Mouse (Mus musculus): ENCODE measurements around the gene Gata2.

Gata2 gene

GRCm38 (mm10) chr6:88210182-88210581, 16.5 kb downstream of the Gata2 start:
- DNase-seq, result no peak

DNA sequence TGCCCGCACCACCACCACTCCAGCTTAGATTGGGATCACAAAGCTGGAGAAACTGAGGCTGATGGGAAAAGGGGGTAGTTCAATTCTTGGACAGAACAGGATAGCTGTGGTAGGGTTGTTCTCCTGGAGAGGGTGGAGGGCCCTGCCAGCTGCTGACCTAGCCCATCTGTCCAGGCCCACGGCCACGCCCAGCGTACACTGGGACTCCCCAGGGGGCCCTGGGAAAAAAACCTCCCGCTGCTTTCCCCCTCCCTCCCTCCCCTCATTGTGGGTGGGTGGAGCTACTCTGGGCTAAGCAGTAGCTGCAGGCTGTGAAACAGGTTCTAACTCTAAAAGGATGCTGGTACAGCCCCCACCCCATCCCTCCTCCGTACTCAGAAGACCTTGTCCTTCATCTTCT, 22.1 kb downstream of the Gata2 start:
- DNase-seq, result no peak

DNA sequence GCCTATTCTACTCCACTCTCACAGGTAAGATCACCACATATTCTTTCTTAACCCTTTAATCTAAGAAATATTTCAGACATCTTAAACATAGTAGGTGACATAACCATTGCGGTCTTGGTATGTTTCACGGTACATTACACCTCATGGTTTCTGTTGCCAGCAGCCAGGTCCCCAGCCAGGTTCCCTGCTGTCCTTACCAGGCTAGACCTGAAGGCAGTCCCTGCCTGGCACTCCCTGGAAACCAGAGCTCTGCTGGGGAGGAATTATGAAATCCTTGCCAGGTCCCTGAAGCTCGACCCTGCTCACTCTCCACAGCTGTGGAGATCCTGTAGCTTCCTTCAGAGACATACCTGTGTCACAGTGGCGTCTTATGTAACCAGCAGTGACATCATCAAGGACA, 22.5 kb downstream of the Gata2 start:
- no peak for DNase-seq

DNA sequence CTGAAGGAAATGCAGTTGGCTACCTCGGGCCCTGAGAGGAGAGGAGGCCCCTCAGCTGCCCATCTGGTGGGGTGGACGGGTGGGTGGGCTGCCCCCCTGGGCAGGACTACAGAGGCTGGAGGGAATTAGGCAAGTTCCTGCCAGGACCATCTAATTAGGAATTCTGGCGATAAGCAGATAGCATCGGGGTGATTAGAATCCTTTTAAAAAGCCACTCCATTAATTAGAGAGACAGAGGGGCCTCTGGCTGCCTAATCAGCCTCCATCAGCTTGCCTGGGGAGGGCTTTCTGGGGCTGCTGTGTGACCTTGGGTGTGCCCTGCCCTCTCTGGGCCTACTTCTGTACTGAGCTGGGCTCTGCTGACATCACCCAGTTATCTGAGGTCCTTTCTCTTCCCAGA, 25.4 kb downstream of the Gata2 start:
- no peak for DNase-seq

DNA sequence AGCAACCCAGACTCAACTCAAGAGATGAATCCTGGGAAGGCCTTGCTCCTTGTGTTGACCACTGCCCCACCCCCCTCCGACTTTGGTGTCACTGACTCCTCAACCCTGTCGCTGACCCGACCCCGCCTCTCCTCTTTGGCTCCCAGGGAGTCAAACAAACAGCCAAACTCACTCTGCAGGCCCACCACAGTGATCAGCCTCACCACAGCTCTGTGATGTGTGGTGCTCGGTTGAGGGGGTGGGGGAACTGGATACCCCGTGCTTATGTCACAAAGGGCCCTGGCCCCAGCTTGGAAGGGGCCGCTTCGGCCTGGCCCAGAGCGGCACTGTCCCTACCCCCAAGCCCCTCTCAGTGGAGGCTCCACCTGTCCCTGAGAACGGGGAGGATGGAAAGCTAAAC, 28.3 kb downstream of the Gata2 start, which contains the start of gene Dnajb8:
TSS of gene Dnajb8 (plus strand) at position 301 of the 400 bp plus-strand sequence.
- no peak for DNase-seq

- DNase-seq, result no peak
Measured at GRCm38 (mm10) chr6:88226570-88226994, 32.9 kb downstream of the Gata2 start.

- DNase-seq, result no peak
Measured at GRCm38 (mm10) chr6:88227537-88227936, 33.8 kb downstream of the Gata2 start.

- DNase-seq, result no peak
Measured at GRCm38 (mm10) chr6:88229221-88229620, 35.5 kb downstream of the Gata2 start.

GRCm38 (mm10) chr6:88231821-88232220, 38.1 kb downstream of the Gata2 start:
- DNase-seq, result no peak

DNA sequence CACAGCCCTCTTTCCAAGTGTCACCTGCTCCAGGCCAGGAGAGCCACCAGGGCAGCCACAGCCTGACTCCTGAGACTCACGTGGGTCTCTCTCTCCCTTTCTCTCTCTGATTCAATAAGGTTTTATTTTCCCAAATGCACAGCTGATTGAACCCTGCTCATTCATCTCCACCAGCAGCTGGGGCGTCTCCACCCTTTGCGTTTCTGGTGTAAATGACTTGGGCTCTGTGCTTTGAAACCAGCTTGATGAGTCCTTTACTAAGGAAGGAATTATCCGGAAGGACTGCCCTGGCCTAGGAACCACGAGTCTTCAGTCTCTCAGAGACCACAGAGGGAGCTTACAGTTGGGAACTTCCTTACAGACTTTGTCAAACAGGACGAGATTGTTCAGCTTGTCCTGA, 38.5 kb downstream of the Gata2 start:
- no peak for DNase-seq

GRCm38 (mm10) chr6:88233996-88234395, 40.3 kb downstream of the Gata2 start:
- DNase-seq, result no peak

DNA sequence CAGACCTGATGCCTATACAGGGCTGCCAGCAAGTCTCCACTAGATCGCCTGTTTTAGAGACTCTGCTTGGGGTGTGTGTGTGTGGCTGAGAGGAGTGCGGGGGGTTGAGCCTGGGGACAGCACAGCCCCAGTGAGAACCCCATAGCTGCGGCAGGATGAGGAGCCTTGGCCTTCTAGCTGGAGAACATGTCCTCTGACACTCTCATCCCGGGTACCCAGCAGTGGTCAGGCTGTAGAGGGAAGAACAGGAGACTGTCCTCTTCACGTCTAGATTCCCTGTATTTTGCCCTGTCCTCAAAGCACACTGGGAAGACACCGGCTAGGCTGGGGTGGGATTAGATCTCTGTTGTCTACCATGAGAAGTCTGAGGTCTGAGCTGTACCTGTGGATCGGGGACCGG, 41.8 kb downstream of the Gata2 start:
- DNase-seq, result no peak

DNA sequence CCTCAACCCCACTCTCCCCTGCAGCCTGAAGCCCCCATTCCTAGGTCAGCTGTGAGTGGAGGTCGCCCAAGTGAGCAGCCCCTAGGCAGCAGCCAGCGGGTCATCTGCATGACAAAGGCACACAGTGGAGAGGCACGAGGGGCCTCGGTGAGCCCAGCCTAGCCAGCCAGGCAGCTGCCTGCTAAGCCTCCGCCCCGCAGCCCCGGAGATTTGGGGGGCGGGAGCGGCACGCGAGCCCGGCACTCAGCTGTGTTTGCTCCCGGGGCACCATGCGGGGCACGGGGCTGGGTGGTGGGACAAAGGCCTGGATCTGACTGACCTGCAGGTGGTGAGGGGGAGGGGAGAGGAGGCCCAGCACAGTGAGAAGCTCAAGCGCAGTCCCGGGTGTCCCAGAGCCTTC, 42.3 kb downstream of the Gata2 start:
- no peak for DNase-seq

DNA sequence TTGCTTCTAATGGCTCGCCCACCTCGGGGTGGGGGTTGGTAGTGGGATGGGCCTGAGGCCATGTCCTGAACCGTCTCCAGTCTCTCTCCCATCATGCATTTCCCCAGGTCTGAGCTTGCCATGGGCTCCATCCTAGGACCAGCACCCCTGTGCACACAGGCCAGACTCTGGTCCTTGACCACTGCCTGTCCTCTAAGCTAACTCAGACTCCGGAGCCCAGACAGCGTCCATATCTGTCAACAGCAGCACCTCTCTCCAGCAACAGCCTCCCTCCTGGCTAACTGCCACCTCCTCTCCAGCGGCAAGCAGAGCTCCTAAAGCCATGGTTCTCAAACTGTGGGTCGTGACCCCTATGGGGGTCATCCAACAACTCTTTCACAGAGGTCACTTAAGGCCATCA, 42.8 kb downstream of the Gata2 start:
- no peak for DNase-seq

DNA sequence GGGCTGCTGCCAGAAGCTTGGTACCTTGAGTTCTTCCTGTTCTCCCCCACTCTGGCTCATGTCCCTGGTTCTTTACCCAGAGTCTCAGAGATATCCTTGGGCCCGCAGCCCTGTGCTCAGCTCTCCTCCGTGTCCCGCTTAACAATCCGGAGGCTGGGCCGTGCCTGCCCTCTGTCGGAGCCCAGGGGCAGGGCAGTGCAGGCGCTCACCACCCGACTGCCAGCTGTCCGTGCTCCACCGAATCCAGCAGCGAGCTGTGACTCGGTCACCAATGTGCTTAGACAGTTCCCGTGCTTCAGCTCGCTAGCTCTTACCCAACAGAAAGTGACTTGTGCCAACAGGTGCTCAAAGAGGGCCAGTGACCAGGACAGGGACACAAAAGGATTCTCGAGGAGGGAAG, 48.9 kb downstream of the Gata2 start:
- DNase-seq, result peak; percentile 28

GRCm38 (mm10) chr6:88249231-88249630, 55.5 kb downstream of the Gata2 start:
- no peak for DNase-seq

- DNase-seq, result no peak
Measured at GRCm38 (mm10) chr6:88251396-88251795, 57.7 kb downstream of the Gata2 start.

- no peak for DNase-seq
Measured at GRCm38 (mm10) chr6:88251798-88252478, 58.2 kb downstream of the Gata2 start.

- no peak for DNase-seq
Measured at GRCm38 (mm10) chr6:88254082-88254481, 60.4 kb downstream of the Gata2 start.

GRCm38 (mm10) chr6:88255435-88255834, 61.7 kb downstream of the Gata2 start:
- DNase-seq, result no peak
